Mouse (Mus musculus) CH12.LX (cell line): ENCODE measurements at regions not wholly inside any gene's neighbourhood (a gene's known extent, or its start where the extent isn't known, plus 50 kb on each side); places are given as distances from the start of the nearest gene placed in this dataset.

ENCODE experiments used
- DNase-seq: peaks from one replicate; pipeline ENCODE4 v3.0.0-alpha.2; 2013; ENCODE audit errors: extremely low read depth
- H3K27ac ChIP-seq: 2 replicates; pipeline ENCODE4 v1.5.1; 2012; ENCODE audit warnings: low read depth, mild to moderate bottlenecking, control low read depth, moderate library complexity; ENCODE audit not compliant: insufficient read depth
- H3K27me3 ChIP-seq: replicated peaks from 2 replicates; pipeline ENCODE3; 2012; ENCODE audit warnings: inconsistent platforms
- H3K36me3 ChIP-seq, 2 experiments: replicated peaks in 1 of 2; 2 replicates each; pipeline versions ENCODE3 to v1.6.1; 2012; ENCODE audit warnings: inconsistent platforms in 1 of 2, low read length in 1 of 2, mild to moderate bottlenecking in 1 of 2, mixed read lengths in 1 of 2, moderate library complexity in 1 of 2; ENCODE audit not compliant: control insufficient read depth in 1 of 2, insufficient read depth in 1 of 2
- H3K4me1 ChIP-seq, 2 experiments: 2 replicates each; pipeline ENCODE4 v1.6.1; 2012; ENCODE audit warnings: inconsistent platforms in 1 of 2, moderate library complexity in 1 of 2; ENCODE audit not compliant: insufficient read depth in 2 of 2, control insufficient read depth in 1 of 2
- H3K4me2 ChIP-seq: 2 replicates; pipeline ENCODE4 v1.6.1; 2012; ENCODE audit warnings: low read depth, mild to moderate bottlenecking, control low read depth; ENCODE audit not compliant: poor library complexity, insufficient read depth, severe bottlenecking
- H3K4me3 ChIP-seq, 3 experiments: fragments of 150-350 bp in 1 of 3; sonication (generic) in 1 of 3; replicated peaks in 1 of 3; 2 replicates each; pipeline versions ENCODE3 to v1.5.1; 2011 to 2012; ENCODE audit warnings: low read depth in 2 of 3, low read length in 2 of 3, mild to moderate bottlenecking in 2 of 3, moderate library complexity in 2 of 3, control low read depth in 1 of 3, improper control_type of control experiment in 1 of 3, inconsistent platforms in 1 of 3, mixed read lengths in 1 of 3; ENCODE audit not compliant: poor library complexity in 1 of 3
- H3K79me2 ChIP-seq: replicated peaks from 2 replicates; pipeline ENCODE4 v1.6.1; 2012; ENCODE audit warnings: mild to moderate bottlenecking, moderate library complexity; ENCODE audit not compliant: control insufficient read depth, poor library complexity, insufficient read depth, severe bottlenecking; ENCODE audit errors: extremely low read depth
- H3K9ac ChIP-seq: 2 replicates; pipeline ENCODE4 v1.6.1; 2012; ENCODE audit warnings: low read depth, mild to moderate bottlenecking, control low read depth, moderate library complexity; ENCODE audit not compliant: insufficient read depth
- H3K9me3 ChIP-seq: replicated peaks from 2 replicates; pipeline ENCODE3; 2012; ENCODE audit warnings: low read length, inconsistent platforms, mixed read lengths
- BHLHE40 ChIP-seq: IDR thresholded peaks from 2 replicates; pipeline ENCODE4 v1.6.1; 2011; ENCODE audit warnings: mild to moderate bottlenecking, low read depth, low read length, improper control_type of control experiment
- CHD2 ChIP-seq: IDR thresholded peaks from 2 replicates; pipeline ENCODE4 v1.6.1; 2011; ENCODE audit warnings: low read length, improper control_type of control experiment
- CTCF ChIP-seq, 2 experiments: IDR thresholded peaks in 1 of 2; conservative IDR thresholded peaks in 1 of 2; 2 replicates each; pipeline ENCODE4 v1.5.1; 2011 to 2012; ENCODE audit warnings: low read depth in 2 of 2, low read length in 2 of 2, improper control_type of control experiment in 1 of 2, inconsistent platforms in 1 of 2, mild to moderate bottlenecking in 1 of 2, moderate library complexity in 1 of 2
- E2F4 ChIP-seq: IDR thresholded peaks from 2 replicates; pipeline ENCODE4 v1.6.1; 2011; ENCODE audit warnings: low read depth, low read length, improper control_type of control experiment; ENCODE audit not compliant: insufficient replicate concordance
- ELF1 ChIP-seq: IDR thresholded peaks from 2 replicates; pipeline ENCODE4 v1.6.1; 2014; ENCODE audit warnings: low read depth, mild to moderate bottlenecking, inconsistent platforms, low read length, improper control_type of control experiment
- EP300 ChIP-seq: IDR thresholded peaks from 2 replicates; pipeline ENCODE4 v1.6.1; 2011; ENCODE audit warnings: low read length, improper control_type of control experiment
- GABPA ChIP-seq: IDR thresholded peaks from 2 replicates; pipeline ENCODE4 v1.6.1; 2012; ENCODE audit warnings: low read depth, low read length, improper control_type of control experiment, inconsistent platforms; ENCODE audit not compliant: insufficient replicate concordance
- HCFC1 ChIP-seq: IDR thresholded peaks from 2 replicates; pipeline ENCODE4 v1.6.1; 2012; ENCODE audit warnings: low read depth, mild to moderate bottlenecking, inconsistent platforms, low read length, improper control_type of control experiment
- IRF4 ChIP-seq: IDR thresholded peaks from 2 replicates; pipeline ENCODE4 v1.6.1; 2014; ENCODE audit warnings: low read depth, mild to moderate bottlenecking, inconsistent platforms, low read length, improper control_type of control experiment
- JUN ChIP-seq: IDR thresholded peaks from 2 replicates; pipeline ENCODE4 v1.6.1; 2011; ENCODE audit warnings: low read depth, mild to moderate bottlenecking, low read length, improper control_type of control experiment, moderate library complexity; ENCODE audit not compliant: insufficient read depth
- KAT2A ChIP-seq: IDR thresholded peaks from 2 replicates; pipeline ENCODE4 v1.6.1; 2012; ENCODE audit warnings: low read length, improper control_type of control experiment, inconsistent platforms; ENCODE audit not compliant: insufficient replicate concordance
- MAFK ChIP-seq: IDR thresholded peaks from 2 replicates; pipeline ENCODE4 v1.6.1; 2011; ENCODE audit warnings: low read length, improper control_type of control experiment; ENCODE audit not compliant: insufficient replicate concordance
- MAZ ChIP-seq: IDR thresholded peaks from 2 replicates; pipeline ENCODE4 v1.6.1; 2012; ENCODE audit warnings: low read depth, mild to moderate bottlenecking, inconsistent platforms, low read length, improper control_type of control experiment, moderate library complexity
- MEF2A ChIP-seq: IDR thresholded peaks from 2 replicates; pipeline ENCODE4 v1.6.1; 2014; ENCODE audit warnings: low read depth, mild to moderate bottlenecking, inconsistent platforms, low read length, improper control_type of control experiment, borderline replicate concordance
- MXI1 ChIP-seq: IDR thresholded peaks from 2 replicates; pipeline ENCODE4 v1.6.1; 2011; ENCODE audit warnings: mild to moderate bottlenecking, low read depth, low read length, improper control_type of control experiment
- MYC ChIP-seq: IDR thresholded peaks from 2 replicates; pipeline ENCODE4 v1.6.1; 2011; ENCODE audit warnings: low read depth, mild to moderate bottlenecking, improper control_type of control experiment, low read length
- NRF1 ChIP-seq: IDR thresholded peaks from 2 replicates; pipeline ENCODE4 v1.6.1; 2014; ENCODE audit warnings: low read depth, mild to moderate bottlenecking, inconsistent platforms, low read length, improper control_type of control experiment, moderate library complexity
- PAX5 ChIP-seq: IDR thresholded peaks from 2 replicates; pipeline ENCODE4 v1.6.1; 2012; ENCODE audit warnings: low read length, inconsistent platforms, mixed read lengths
- POLR2A ChIP-seq: IDR thresholded peaks from 2 replicates; pipeline ENCODE4 v1.6.1; 2011; ENCODE audit warnings: low read depth, mild to moderate bottlenecking, improper control_type of control experiment, low read length
- POLR2AphosphoS2 ChIP-seq: IDR thresholded peaks from 2 replicates; pipeline ENCODE4 v1.6.1; 2011; ENCODE audit warnings: low read depth, low read length, improper control_type of control experiment
- RAD21 ChIP-seq: IDR thresholded peaks from 2 replicates; pipeline ENCODE4 v1.6.1; 2011; ENCODE audit warnings: low read depth, mild to moderate bottlenecking, low read length, improper control_type of control experiment, moderate library complexity
- RCOR1 ChIP-seq: conservative IDR thresholded peaks from 2 replicates; pipeline ENCODE4 v1.6.1; 2012; ENCODE audit warnings: low read depth, mild to moderate bottlenecking, inconsistent platforms, low read length, improper control_type of control experiment
- SMC3 ChIP-seq: IDR thresholded peaks from 2 replicates; pipeline ENCODE4 v1.6.1; 2011; ENCODE audit warnings: low read depth, low read length, improper control_type of control experiment
- UBTF ChIP-seq: IDR thresholded peaks from 2 replicates; pipeline ENCODE4 v1.6.1; 2012; ENCODE audit warnings: low read depth, mild to moderate bottlenecking, inconsistent platforms, low read length, improper control_type of control experiment, moderate library complexity
- USF1 ChIP-seq: IDR thresholded peaks from 2 replicates; pipeline ENCODE4 v1.6.1; 2014; ENCODE audit warnings: low read depth, mild to moderate bottlenecking, inconsistent platforms, low read length, improper control_type of control experiment
- USF2 ChIP-seq: conservative IDR thresholded peaks from 2 replicates; pipeline ENCODE4 v1.6.1; 2011; ENCODE audit warnings: low read depth, low read length, improper control_type of control experiment
- ZMIZ1 ChIP-seq: IDR thresholded peaks from 2 replicates; pipeline ENCODE4 v1.6.1; 2012; ENCODE audit warnings: low read depth, mild to moderate bottlenecking, inconsistent platforms, low read length, improper control_type of control experiment
- dilution Hi-C: fragments of 300-500 bp; cut with MboI; formaldehyde crosslinking; loops from 2 replicates; pipeline ENCODE4 v1.14.3; 2020; ENCODE audit warnings: low sequenced_read_pairs; ENCODE audit not compliant: extremely low pct_unique_long_range_greater_than_20kb, extremely low pct_ligation_motif_present
- in situ Hi-C: fragments of 300-500 bp; cut with MboI; formaldehyde crosslinking; loops from 3 replicates; pipeline ENCODE4 v1.14.3; 2019; ENCODE audit warnings: low sequenced_read_pairs, low pct_ligation_motif_present, low pct_unique_long_range_greater_than_20kb, mixed read lengths

GRCm38 (mm10) chr8:24294565-24294964 lies 431.1 kb downstream of the Adam3 start:
- in situ Hi-C loops: no loop called here

GRCm38 (mm10) chr8:24287861-24288260 lies 437.8 kb downstream of the Adam3 start:
- no peaks in the 10 kb centered on the region for H3K27me3 ChIP-seq
- H3K36me3 ChIP-seq: no peaks in the 10 kb centered on the region
- no peak overlapping the region for H3K9ac ChIP-seq
- H3K4me2 ChIP-seq: no peak overlapping the region
- no peak overlapping the region for H3K4me3 ChIP-seq
- H3K27ac ChIP-seq: no peak overlapping the region
- in situ Hi-C loops (no loop called here), dilution Hi-C loops (no loop called here)
- no peak for TF ChIP-seq UBTF
- no peak for TF ChIP-seq RCOR1
- no peak for TF ChIP-seq ZMIZ1
- no peak for TF ChIP-seq JUN
- TF ChIP-seq SMC3: no peak
- TF ChIP-seq MAFK: no peak
- TF ChIP-seq GABPA: no peak
- no peak for TF ChIP-seq NRF1
- no peak for TF ChIP-seq USF1
- no peak for TF ChIP-seq HCFC1
- no peak for TF ChIP-seq MAZ
- no peak for TF ChIP-seq BHLHE40
- no peak for TF ChIP-seq USF2
- no peak for TF ChIP-seq PAX5
- no peak for TF ChIP-seq IRF4
- no peak for TF ChIP-seq ELF1
- no peak for TF ChIP-seq CTCF (conservative IDR thresholded peaks at IDR 0.05 in 1 of 2, IDR thresholded peaks at IDR 0.05 in 1 of 2; ENCODE audit: low read depth in 2 of 2, low read length in 2 of 2)
- no peak for TF ChIP-seq EP300
- no peaks in the 10 kb centered on the region for H3K4me1 ChIP-seq
- H3K79me2 ChIP-seq: no peaks in the 10 kb centered on the region
- no peak for DNase-seq
- H3K9me3 ChIP-seq: peaks cover 49% of the 10 kb centered on the region

More at GRCm38 (mm10) chr8:24294565-24294964, 431.1 kb downstream of the Adam3 start:
- no peak for TF ChIP-seq ZMIZ1
- TF ChIP-seq POLR2A: no peak
- no peak for TF ChIP-seq MEF2A
- TF ChIP-seq CHD2: no peak
- TF ChIP-seq POLR2AphosphoS2: no peak
- TF ChIP-seq RAD21: no peak
- no peak for TF ChIP-seq NRF1
- TF ChIP-seq RCOR1: no peak
- no peak for TF ChIP-seq MXI1
- no peak for TF ChIP-seq MYC
- no peak for TF ChIP-seq KAT2A
- TF ChIP-seq E2F4: no peak
- H3K9ac ChIP-seq: no peak overlapping the region
- DNase-seq: no peak
- H3K79me2 ChIP-seq: no peaks in the 10 kb centered on the region
- dilution Hi-C loops: no loop called here
- H3K36me3 ChIP-seq: no peaks in the 10 kb centered on the region
- no peak overlapping the region for H3K4me2 ChIP-seq
- H3K9me3 ChIP-seq: peaks cover 39% of the 10 kb centered on the region
- no peak overlapping the region for H3K27ac ChIP-seq
- H3K27me3 ChIP-seq: no peaks in the 10 kb centered on the region
- H3K4me1 ChIP-seq: no peaks in the 10 kb centered on the region
- H3K4me3 ChIP-seq: no peak overlapping the region
